Mouse (Mus musculus): Measurements from ENCODE around the gene Plgrkt.

Plgrkt gene

DNA sequence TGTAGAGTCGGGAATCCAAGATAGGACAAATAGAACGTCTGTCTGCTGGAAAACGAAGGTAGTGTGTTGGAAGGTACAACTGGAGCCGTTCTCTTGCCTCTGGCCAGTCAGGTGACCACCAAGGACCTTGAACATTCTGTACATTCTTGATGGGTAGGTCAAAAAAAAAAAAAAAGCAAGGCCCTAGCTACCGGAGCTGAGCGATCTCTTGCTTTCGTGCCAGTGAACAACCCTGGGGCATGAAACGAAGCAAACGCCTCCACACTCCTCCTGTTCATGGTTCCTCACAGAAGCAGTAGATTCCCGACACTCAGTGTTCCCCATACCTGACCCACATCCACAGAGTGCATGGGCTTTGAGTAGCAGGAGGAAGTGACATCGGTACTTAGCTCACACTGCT lies 10.9 kb downstream of the Plgrkt start:
- in situ Hi-C loops (cut with MseI, MboI) = loop anchor here (10.0 kb wide), 1 partner anchor 291 kb away; no protein-coding TSS in a partner anchor

DNA sequence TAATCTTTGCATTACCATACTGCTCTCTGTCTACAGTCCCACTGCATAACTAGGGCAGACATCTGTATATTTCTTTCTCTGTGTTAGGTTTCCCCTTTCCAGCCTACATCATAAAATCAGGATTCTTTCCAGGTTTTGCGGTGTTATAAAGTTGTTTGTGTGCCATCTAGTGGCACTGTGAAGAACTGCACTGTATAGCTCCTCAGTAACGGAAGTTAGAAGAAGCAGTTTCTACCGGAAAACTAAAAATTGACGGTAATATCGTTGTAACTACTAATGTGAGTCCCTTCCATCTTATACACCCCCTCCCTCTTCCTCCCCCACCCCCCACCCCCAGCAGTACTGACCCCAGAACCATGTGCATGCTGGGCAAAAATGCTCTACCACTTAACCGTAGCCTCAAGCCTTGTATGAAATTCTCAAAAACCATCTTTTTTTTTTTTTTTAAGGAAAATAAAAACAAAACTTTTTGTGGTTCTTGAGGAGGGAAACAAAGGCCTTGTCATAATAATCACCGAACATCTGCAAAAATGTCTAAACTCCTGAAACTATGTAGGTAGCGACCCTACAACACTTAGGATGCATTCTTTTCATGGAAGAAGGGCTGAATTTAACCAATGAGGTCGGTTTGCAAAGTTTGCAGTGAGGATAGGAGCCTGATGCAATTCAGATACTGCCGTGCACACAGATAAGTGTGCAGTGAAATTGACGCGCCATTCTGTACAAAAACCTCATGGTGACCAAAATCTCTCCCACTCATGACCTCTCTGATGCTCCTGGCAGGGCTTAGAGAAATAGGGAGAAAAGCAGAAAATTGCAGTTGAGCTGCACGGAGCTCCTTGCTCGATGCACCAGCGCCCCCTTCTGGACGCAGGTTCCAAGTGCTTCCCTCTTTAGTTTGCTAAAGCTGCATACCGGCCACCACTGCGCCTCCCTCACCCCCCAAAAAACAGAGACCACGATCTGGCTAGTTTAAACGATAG lies 12.0 kb downstream of the Plgrkt start:
- in situ Hi-C loops (cut with MseI, MboI) = loop anchor here (10.0 kb wide), 1 partner anchor 290 kb away; no protein-coding TSS in a partner anchor

DNA sequence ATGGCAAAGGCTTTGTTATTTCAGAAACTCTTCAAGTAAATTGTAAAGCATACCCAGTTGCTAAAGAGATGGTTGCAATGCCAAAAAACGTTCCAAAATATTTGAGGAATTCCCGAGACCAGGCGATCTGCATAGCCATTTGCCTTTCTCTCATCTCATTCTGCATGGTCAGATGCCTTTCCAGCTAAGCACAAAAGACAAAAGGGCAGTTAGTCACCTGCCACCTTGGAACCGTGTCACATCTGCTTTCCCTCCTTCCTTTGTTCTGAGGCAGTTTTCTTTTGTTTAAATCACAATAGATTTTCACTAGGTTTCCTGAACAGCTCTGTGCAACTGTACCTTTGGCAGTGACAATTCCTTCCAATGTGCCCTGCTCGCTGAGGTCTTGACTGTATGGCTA lies 16.2 kb downstream of the Plgrkt start:
- in situ Hi-C loops (cut with MseI, MboI) = loop anchor here (10.0 kb wide), 1 partner anchor 286 kb away; no protein-coding TSS in a partner anchor

DNA sequence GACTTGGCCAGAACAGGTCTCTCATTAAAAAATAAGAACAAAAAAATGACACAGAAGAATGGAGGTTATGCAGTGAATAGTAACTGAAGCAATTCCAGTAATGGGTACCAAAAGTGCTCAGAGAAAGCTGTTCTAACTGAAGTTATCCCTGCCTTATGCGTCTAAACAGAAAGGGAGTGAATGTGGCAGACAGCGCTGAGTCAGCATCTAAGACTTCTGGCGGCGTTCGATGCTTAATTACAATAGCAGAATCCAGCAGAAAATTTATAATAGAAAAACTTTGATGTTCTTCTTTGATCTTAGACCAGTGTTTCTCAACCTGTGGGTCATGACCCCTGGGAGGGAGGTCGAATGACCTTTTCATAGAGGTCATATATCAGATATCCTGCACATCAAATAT lies 21.6 kb downstream of the Plgrkt start:
- in situ Hi-C loops (cut with MseI, MboI) = no loop called here

DNA sequence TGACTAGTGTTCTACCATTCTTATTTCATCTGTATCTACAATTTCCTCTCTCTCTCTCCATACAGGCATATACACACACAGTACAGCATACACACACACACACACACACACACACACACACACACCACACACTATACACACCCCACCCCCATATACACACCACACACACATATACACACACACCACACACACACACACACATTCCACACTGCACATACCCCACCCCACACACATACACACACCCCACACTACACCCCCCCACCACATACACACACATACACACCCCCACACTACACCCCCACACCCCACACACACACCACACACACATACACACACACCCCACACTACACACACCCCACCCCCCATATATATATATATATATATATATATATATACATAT lies 22.3 kb downstream of the Plgrkt start:
- in situ Hi-C loops (cut with MseI, MboI) = no loop called here

DNA sequence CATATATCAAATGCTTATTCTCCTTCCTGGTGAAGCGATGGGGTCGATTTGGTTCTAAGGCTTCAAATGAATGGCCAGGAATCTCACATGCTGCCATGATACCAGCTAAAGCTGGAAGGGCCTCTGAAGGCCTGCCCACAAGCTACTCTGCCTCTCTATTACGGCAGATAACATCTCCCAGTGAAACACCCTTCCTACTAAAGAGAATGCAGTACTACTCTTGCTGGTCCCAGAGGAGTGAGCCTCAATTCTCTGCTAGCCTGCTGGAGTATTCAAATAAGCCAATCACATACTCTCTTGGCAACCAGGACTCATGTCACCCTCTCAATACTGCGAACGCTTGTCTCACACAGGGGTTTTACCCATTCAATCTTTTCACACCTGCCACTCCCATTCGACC lies 24.9 kb downstream of the Plgrkt start:
- in situ Hi-C loops (cut with MseI, MboI) = no loop called here

DNA sequence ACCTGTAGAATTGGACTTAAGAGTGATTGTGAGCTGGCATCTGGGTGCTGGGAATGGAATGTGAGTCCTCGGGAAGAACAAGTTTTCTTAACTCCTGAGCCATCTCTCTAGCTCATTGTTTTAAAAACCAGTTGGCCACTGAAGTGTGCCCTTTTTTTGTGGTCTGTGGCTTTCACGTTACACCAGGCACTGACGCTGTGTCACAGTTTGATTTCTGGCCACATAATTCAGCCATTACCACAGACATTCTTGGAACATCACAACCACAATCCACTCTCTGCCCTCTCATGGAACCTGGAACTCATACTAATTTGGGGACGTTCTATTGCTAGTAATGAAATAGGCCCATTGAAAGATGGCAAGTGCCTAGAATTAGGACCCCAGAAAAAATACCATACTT lies 26.2 kb downstream of the Plgrkt start:
- in situ Hi-C loops (cut with MseI, MboI) = no loop called here

DNA sequence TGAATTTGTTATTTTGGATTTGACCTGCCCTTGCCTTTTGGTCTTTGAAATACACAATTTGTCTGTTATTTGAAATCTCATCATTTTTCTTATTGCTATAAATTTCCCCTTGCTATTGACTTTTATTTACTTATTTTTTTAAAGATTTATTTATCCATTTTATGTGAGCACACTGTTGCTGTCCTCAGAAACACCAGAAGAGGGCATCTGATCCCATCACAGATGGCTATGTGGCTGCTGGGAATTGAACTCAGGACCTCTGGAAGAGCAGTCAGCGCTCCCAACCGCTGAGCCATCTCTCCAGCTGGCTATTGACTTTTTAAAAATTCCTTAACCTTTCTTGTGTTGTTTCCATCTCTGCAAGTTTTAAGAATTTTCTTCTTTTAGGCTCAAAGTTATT lies 30.6 kb downstream of the Plgrkt start:
- in situ Hi-C loops (cut with MseI, MboI) = no loop called here

DNA sequence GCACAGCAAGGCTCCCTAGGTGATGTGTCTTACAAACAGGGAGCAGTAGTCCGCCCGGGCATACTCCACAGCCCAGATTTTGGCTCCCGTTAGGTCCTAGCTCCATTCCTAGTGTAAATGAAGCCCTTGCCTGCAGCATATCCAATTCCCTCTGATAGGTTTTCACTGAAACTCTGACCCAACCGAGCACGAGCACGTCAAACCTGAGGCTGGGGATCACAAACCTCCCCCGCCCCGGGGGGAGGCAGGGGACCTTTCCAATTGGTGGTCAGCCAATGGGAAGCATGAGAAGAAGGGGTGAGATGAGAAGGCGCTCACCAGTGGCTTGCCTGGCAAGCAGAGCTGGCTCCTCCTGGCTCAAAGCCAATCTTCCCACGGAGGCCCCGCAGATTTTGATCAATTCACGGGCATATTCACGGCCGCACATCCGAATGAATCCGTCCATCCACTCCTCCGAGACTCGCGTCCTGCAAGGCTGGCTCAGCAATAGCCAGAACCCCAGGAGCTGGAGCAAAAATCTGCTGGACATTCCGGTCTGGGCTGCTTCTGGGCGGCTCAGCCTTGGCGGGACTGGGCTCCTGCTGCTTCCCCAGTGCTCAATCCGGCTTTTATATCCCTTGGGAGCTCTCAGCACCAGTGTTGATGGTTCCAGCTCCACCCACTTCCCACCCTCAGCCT lies 33.0 kb downstream of the Plgrkt start, which contains the start of gene Rln1:
Rln1 (minus strand) TSS at position 603 of the 678 bp plus-strand sequence.
- in situ Hi-C loops (cut with MseI, MboI) = no loop called here

DNA sequence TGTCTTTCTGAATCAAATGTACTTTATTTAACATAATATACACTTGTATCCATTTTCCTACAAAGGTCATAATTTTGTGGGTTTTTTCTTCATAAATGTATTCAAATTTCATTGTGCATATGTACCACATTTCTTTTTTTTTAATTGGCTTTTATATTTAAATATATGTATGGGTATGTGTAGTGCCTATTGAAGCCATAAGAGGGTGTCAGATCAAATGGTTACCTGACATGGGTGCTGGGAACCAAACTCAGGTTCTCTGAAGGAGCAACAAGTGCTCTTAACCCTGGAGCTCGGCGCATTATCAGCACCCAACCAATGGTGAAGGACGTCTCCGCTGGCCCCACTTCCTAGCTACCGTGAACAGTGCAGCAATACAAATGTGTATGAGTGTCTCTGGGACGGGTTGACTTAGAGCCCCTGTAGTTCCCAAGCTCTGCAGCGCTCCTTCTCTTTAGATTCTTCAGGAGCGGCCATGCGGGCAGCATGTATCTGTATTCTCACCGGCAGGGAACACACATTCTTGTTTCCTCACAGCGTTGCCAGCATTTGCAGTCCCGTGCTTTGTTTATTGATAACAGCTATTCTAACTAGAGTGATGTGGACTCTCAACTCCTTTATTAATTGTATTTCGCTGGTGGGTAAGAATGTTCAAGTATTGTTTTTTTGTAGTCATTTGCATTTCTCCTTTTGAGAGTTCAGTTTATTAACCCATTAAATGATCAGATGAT lies 40.2 kb downstream of the Plgrkt start:
- in situ Hi-C loops (cut with MseI, MboI) = no loop called here

DNA sequence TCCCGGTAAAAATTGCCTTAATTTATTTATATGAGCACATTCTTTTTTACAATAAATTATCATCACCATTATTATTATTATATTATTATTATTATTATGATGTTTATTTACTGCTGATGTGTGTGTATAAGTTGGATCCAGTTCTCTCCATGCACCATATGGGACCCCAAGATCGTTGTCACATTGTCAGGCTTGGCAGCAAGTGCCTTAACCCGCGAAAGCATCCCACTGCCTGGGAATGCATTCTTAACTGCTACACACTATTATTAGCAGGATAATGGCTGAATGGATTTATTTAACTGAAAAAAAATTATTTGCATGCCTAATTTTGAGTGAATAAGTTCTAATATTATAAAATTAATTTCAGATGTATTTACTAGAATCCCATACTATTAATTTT lies 40.8 kb downstream of the Plgrkt start:
- in situ Hi-C loops (cut with MseI, MboI) = no loop called here

DNA sequence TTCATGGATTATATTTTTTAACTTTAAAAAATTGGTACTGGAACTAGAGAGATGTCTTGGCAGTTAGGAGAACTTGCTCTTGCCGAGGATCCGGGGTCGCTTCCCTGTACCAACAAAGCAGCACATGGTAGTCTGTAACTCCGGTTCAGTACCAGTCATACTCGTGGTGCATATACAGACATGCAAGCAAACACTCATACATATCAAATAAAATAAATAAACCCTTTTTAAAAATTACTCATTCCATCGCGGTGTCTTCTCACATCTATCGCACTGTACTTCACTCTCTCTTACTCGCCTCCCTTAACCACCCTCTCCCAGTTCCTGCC lies 41.4 kb downstream of the Plgrkt start:
- in situ Hi-C loops (cut with MseI, MboI) = no loop called here

DNA sequence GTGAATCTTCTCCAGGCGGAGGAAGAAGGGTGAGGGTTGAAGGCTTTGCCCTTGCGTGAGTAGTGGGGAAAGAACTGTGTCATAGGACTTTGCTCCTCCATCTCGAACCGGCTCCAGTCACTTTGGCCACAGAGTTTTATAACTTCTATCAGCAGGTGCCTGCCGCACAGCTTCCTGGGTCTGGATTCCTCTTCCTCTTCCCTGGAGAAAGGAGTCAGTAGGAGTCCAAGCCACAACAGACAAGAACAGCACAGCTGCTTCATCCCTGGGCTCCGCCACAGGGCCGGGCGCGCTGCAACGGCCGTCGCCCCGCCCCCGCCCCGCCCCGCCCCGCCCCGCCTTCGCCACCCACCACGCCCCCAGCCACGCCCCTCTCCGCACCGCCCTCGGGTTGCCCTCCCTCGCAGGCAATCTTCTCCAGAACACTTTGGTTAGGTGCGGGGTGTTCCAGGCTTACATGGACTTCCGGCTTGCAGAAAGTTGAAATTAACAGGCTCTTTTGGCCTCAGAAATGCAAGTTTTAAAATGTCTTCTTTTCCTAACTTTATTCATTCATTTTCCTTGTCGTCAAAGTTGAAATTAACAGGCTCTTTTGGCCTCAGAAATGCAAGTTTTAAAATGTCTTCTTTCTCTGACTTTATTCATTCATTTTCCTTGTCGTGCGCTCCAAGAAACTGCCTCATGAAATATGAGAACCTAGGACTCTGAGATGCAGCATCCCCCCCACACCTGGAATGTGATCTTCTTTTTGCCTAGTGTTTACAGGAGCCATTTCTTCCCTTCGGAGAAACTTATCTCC lies 41.9 kb downstream of the Plgrkt start, which contains the start of gene Insl6:
Insl6 (minus strand) TSS at position 304 of the 799 bp plus-strand sequence.
- in situ Hi-C loops (cut with MseI, MboI) = no loop called here

DNA sequence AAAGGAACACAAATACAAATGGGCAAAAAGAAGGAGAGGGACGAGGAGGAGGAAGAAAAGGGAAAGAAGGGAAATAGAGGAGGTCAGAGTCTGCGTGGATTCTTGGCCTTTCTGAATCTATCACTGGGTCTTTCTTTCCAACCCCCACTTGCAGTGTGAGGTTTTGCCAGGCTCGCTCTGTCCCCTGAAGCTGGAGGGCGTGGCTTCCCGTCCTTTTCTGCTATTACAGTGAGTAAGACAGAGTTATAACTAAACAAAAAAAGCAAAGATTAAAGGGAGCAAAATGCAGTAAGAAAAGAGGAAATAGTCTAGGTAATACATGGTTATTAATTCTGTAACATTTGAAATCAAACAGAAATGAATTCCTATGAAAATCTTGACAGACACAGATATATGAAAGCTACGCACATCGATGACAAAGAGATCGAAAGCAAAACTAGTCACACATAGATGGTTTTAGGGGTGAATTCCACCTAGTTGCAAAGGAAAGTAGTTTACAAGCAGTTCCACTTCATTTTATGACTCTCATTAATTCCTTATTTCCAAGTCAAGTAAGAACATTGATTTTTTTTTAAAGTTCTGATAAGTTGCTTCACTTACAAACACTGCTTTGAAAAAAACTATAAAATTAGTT lies 43.7 kb downstream of the Plgrkt start:
- in situ Hi-C loops (cut with MseI, MboI) = no loop called here

DNA sequence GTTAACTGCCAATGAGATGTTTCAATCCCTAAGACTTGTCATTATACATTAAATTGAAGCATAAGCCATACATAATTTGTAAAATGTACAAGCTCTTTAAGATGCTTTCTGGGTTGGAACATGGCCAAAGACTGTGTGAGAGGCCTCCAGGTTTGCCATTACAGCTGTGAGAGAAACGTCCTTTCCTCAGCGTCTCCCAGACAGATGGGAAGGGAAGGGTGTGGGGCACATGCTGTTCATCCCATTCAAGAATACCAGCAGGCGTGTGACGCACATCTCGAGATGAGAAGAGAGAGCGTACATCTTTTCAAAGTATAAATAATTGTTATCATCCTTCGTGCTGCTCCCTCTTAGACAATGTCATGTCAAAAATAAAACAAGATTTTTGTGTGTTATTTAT lies 54.5 kb downstream of the Plgrkt start:
- in situ Hi-C loops (cut with MseI, MboI) = no loop called here

DNA sequence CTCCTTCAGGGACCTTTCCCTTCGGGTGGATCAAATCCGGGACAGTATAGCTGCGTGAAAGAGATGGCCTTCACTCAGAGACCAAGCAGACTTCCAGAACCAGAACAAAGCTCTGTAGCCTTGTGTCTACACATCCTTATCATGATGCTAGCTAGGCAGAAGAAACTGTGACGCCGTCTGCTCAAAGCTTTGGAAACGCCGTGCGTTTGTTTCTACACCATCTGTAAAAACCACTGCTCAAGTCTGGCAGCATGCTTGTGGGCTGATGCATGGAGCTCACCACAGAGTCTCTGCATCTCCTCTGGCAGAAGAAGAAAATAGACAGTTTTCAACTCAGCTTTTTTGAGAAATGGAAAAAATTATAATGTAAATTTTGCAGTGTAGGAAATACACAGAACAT lies 55.4 kb downstream of the Plgrkt start:
- in situ Hi-C loops (cut with MseI, MboI) = no loop called here

DNA sequence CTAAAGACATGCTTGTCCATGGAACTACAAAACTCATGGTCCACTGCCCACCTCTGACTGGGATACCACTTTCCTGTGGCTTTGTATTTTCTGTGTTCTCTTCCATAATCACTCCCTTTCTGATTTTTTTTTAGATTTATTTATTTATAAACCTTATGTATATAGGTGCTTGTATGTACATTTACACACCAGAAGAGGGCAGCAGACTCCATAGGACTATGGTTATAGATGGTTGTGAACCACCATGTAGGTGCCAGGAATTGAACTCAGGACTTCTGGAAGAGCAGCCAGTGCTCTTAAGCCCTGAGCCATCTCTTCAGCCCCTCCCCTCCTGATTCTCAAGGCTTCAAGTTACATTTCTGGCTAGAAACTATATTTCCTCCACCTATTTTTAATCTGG lies 58.4 kb downstream of the Plgrkt start:
- in situ Hi-C loops (cut with MseI, MboI) = no loop called here

DNA sequence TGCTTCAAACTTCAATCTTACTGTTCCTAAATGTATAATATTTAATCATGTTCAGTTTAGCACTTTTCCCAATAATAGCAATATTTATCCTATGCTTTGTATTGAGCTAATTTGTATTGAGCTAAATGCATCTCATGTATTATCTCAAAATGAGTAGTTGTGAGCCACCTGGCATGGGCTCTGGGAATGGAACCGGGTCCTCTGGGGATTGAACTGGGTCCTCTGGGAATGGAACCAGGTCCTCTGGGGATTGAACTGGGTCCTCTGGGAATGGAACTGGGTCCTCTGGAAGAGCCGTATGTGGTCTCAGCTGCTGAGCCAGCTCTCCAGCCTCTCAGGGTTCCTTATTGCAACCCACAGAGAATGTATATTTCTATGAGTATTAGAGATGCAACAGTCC lies 65.1 kb downstream of the Plgrkt start:
- in situ Hi-C loops (cut with MseI, MboI) = no loop called here

DNA sequence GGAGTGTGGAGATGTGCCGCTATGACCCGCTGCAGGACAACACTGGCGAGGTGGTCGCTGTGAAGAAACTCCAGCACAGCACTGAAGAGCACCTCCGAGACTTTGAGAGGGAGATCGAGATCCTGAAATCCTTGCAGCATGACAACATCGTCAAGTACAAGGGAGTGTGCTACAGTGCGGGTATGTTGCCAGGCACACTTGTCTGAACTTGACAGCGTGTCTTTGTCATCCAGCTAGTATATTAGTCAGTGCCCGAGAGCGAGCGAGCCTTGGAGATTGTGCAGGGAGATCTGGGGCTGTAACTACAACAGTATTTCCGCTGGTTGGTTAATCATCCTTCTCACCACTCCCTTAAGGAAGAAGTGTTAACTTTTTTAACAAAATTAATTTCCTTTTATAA lies 66.3 kb downstream of the Plgrkt start:
- in situ Hi-C loops (cut with MseI, MboI) = no loop called here

Data from mouse trophoblast stem cell (cell line).